Mouse (Mus musculus) MEL-GATA-1-ER (cell line): ENCODE results near the gene Phlda3.

Experiments
- DNase-seq: peaks from one replicate; pipeline ENCODE4 v3.0.0-alpha.2; 2012; ENCODE audit warnings: low read depth; ENCODE audit errors: extremely low read depth

The Phlda3 gene

GRCm38 (mm10) chr1:135765645-135766591, at the start of gene Phlda3:
TSS of gene Phlda3 (plus strand) at chr1:135766119.
- peak; percentile 4 for DNase-seq

GRCm38 (mm10) chr1:135719486-135719885, 46.4 kb upstream of the Phlda3 start:
- no peak for DNase-seq

GRCm38 (mm10) chr1:135719983-135720382, 45.9 kb upstream of the Phlda3 start, which contains the start of gene Csrp1:
TSS of gene Csrp1 (plus strand) at chr1:135720061.
- DNase-seq, result no peak

GRCm38 (mm10) chr1:135723016-135723415, 42.9 kb upstream of the Phlda3 start:
- DNase-seq, result no peak

GRCm38 (mm10) chr1:135724134-135724533, 41.8 kb upstream of the Phlda3 start:
- DNase-seq, result no peak

- DNase-seq, result peak; percentile 62
Measured at GRCm38 (mm10) chr1:135725324-135725723, 40.6 kb upstream of the Phlda3 start.

- peak; percentile 85 for DNase-seq
Measured at GRCm38 (mm10) chr1:135725936-135726335, 40.0 kb upstream of the Phlda3 start.

- peak; percentile 87 for DNase-seq
Measured at GRCm38 (mm10) chr1:135728631-135729366, 37.1 kb upstream of the Phlda3 start.

- no peak for DNase-seq
Measured at GRCm38 (mm10) chr1:135729367-135729713, 36.6 kb upstream of the Phlda3 start.

- no peak for DNase-seq
Measured at GRCm38 (mm10) chr1:135729821-135730220, 36.1 kb upstream of the Phlda3 start.

GRCm38 (mm10) chr1:135730296-135730695, 35.6 kb upstream of the Phlda3 start:
- no peak for DNase-seq

GRCm38 (mm10) chr1:135731393-135731792, 34.5 kb upstream of the Phlda3 start:
- no peak for DNase-seq

- DNase-seq, result no peak
Measured at GRCm38 (mm10) chr1:135731897-135732684, 33.8 kb upstream of the Phlda3 start.

- DNase-seq, result no peak
Measured at GRCm38 (mm10) chr1:135734225-135734937, 31.5 kb upstream of the Phlda3 start.

- no peak for DNase-seq
Measured at GRCm38 (mm10) chr1:135735460-135735859, 30.5 kb upstream of the Phlda3 start.

GRCm38 (mm10) chr1:135744987-135745386, 20.9 kb upstream of the Phlda3 start:
- DNase-seq, result no peak

- no peak for DNase-seq
Measured at GRCm38 (mm10) chr1:135746248-135746647, 19.7 kb upstream of the Phlda3 start.

GRCm38 (mm10) chr1:135752737-135753348, 13.1 kb upstream of the Phlda3 start:
- peak; percentile 81 for DNase-seq

- DNase-seq, result no peak
Measured at GRCm38 (mm10) chr1:135755287-135755686, 10.6 kb upstream of the Phlda3 start.

- no peak for DNase-seq
Measured at GRCm38 (mm10) chr1:135755913-135756312, 10.0 kb upstream of the Phlda3 start.
